Mouse (Mus musculus) heart, adult 2 months (tissue): ENCODE results near the gene Pin1rt1. TPM values are rescaled to one million over a fixed set of nuclear protein-coding genes. Genes with fewer than 3 reads are reported as not detected.

Source experiments
- DNase-seq, 2 experiments: peaks; one replicate each; pipeline ENCODE4 v3.0.0; 2021
- H3K27ac ChIP-seq: fragments of 200-600 bp; 2 replicates; pipeline ENCODE4 v1.8.1; 2022
- H3K27me3 ChIP-seq: fragments of 200-500 bp; 2 replicates; pipeline ENCODE4 v1.6.1; 2012; ENCODE audit warnings: mild to moderate bottlenecking, low read length, inconsistent platforms, mixed read lengths; ENCODE audit not compliant: control insufficient read depth, insufficient read depth
- H3K36me3 ChIP-seq: fragments of 200-500 bp; 2 replicates; pipeline ENCODE4 v1.6.1; 2012; ENCODE audit warnings: low read length, inconsistent platforms; ENCODE audit not compliant: control insufficient read depth, insufficient read depth
- H3K4me1 ChIP-seq: fragments of 200-500 bp; 2 replicates; pipeline ENCODE4 v1.6.1; 2011; ENCODE audit warnings: low read length; ENCODE audit not compliant: control insufficient read depth, insufficient read depth
- H3K4me3 ChIP-seq: fragments of 200-600 bp; 2 replicates; pipeline ENCODE4 v1.8.1; 2022
- H3K79me2 ChIP-seq: fragments of 200-500 bp; replicated peaks from 2 replicates; pipeline ENCODE4 v1.6.1; 2012; ENCODE audit warnings: mild to moderate bottlenecking, inconsistent platforms, low read length, moderate library complexity, mixed read lengths; ENCODE audit not compliant: control insufficient read depth, insufficient read depth
- H3K9ac ChIP-seq: fragments of 200-500 bp; 2 replicates; pipeline ENCODE4 v1.6.1; 2012; ENCODE audit warnings: low read depth, mild to moderate bottlenecking, control low read depth, inconsistent platforms, low read length, mixed read lengths
- CTCF ChIP-seq: fragments of 200-600 bp; IDR thresholded peaks from 2 replicates; pipeline ENCODE4 v1.8.1; 2022; ENCODE audit warnings: antibody characterized with exemption, mild to moderate bottlenecking, moderate library complexity
- EP300 ChIP-seq: fragments of 200-500 bp; IDR thresholded peaks from 2 replicates; pipeline ENCODE4 v1.6.1; 2011; ENCODE audit warnings: low read depth, low read length, control low read depth; ENCODE audit not compliant: insufficient read depth
- POLR2A ChIP-seq: fragments of 200-500 bp; IDR thresholded peaks from 2 replicates; pipeline ENCODE4 v1.6.1; 2011; ENCODE audit warnings: mild to moderate bottlenecking, low read depth, low read length, control low read depth; ENCODE audit not compliant: insufficient read depth
- WGBS: fragments of 180-500 bp; shearing (Covaris S2); methylation state at CpG from one replicate; pipeline ENCODE4 v1.1.7; 2018; 5-methylcytosine and 5-hydroxymethylcytosine counted together
- intact Hi-C: fragments of 180-260 bp; cut with DNase I; formaldehyde crosslinking; loops from one replicate; pipeline ENCODE4 v1.15.1; 2025
- polyA plus RNA-seq: library from polyadenylated mRNA; depleted of rRNA; stranded (reverse); fragments of >200 nt; gene quantifications from 2 replicates; pipeline ENCODE4 v1.2.3, GENCODE M21; 2012; rRNA removed
- total RNA-seq, 2 experiments: library from RNA; stranded (reverse); gene quantifications; 2 replicates each; pipeline ENCODE4 v1.2.3; 2021

Pin1rt1 gene
- total and polyA plus RNA-seq, 3 experiments = not detected

GRCm38 (mm10) chr2:104677326-104677725 lies 38.9 kb downstream of the Pin1rt1 start:
- H3K9ac ChIP-seq = no peak overlapping the region
- no peak for DNase-seq
- TF ChIP-seq POLR2A = no peak
- TF ChIP-seq EP300 = no peak
- no peak for TF ChIP-seq CTCF
- no peaks in the 10 kb centered on the region for H3K36me3 ChIP-seq
- no peaks in the 10 kb centered on the region for H3K79me2 ChIP-seq
- WGBS = 82% methylated on average over 3 of the region's 3 CpGs
- no peak overlapping the region for H3K27ac ChIP-seq
- intact Hi-C loops = no loop called here
- H3K4me1 ChIP-seq = no peaks in the 10 kb centered on the region
- no peak overlapping the region for H3K4me3 ChIP-seq
- H3K27me3 ChIP-seq = no peaks in the 10 kb centered on the region

GRCm38 (mm10) chr2:104671724-104672123 lies 44.5 kb downstream of the Pin1rt1 start:
- intact Hi-C loops = no loop called here
- H3K4me1 ChIP-seq = no peaks in the 10 kb centered on the region
- no peak overlapping the region for H3K9ac ChIP-seq
- no peaks in the 10 kb centered on the region for H3K27me3 ChIP-seq
- no peak overlapping the region for H3K27ac ChIP-seq
- no peaks in the 10 kb centered on the region for H3K79me2 ChIP-seq
- H3K4me3 ChIP-seq = no peak overlapping the region
- TF ChIP-seq EP300 = no peak
- TF ChIP-seq CTCF = no peak
- no peak for TF ChIP-seq POLR2A
- no peak for DNase-seq
- no peaks in the 10 kb centered on the region for H3K36me3 ChIP-seq

- H3K36me3 ChIP-seq = no peaks in the 10 kb centered on the region
- H3K9ac ChIP-seq = no peak overlapping the region
- no peak for DNase-seq
- H3K79me2 ChIP-seq = no peaks in the 10 kb centered on the region
- TF ChIP-seq EP300 = no peak
- peak; percentile 39 for TF ChIP-seq CTCF
- no peak overlapping the region for H3K27ac ChIP-seq
- no peaks in the 10 kb centered on the region for H3K27me3 ChIP-seq
- no peak overlapping the region for H3K4me3 ChIP-seq
- no peaks in the 10 kb centered on the region for H3K4me1 ChIP-seq
- WGBS = 80% methylated on average over 6 of the region's 6 CpGs
- intact Hi-C loops = no loop called here
Observed at GRCm38 (mm10) chr2:104669122-104669804, 46.9 kb downstream of the Pin1rt1 start.

Other genes starting within 250 kb of the Pin1rt1 start
- 100 to 1,000 TPM; 206 to 229 TPM for gene Hipk3, start 221.9 kb downstream of the Pin1rt1 start, total RNA-seq
- 66.9 and 147 TPM in 2 replicates for gene Hipk3, start 221.9 kb downstream of the Pin1rt1 start, polyA plus RNA-seq
- 10 to 100 TPM; 11.6 TPM for gene Cstf3, start 125.9 kb downstream of the Pin1rt1 start, total RNA-seq
- 6.2 and 10.5 TPM in 2 replicates for gene Cstf3, start 125.9 kb downstream of the Pin1rt1 start, polyA plus RNA-seq
- 1 to 10 TPM; 8.0 to 8.1 TPM for gene Tcp11l1, start 4.2 kb downstream of the Pin1rt1 start, total RNA-seq
- gene Tcp11l1, start 4.2 kb downstream of the Pin1rt1 start, polyA plus RNA-seq = 3.0 and 3.6 TPM in 2 replicates
- 1 to 10 TPM in 1 of 2 experiments, under 1 TPM in 1; 0.89 to 1.4 TPM for gene Depdc7, start 26.5 kb upstream of the Pin1rt1 start, total RNA-seq
- gene Depdc7, start 26.5 kb upstream of the Pin1rt1 start, polyA plus RNA-seq = 0.82 and 0.86 TPM in 2 replicates
- gene Qser1, start 100.4 kb upstream of the Pin1rt1 start, total RNA-seq = 10 to 100 TPM; 26.4 to 30.2 TPM
- 7.5 and 15.4 TPM in 2 replicates for gene Qser1, start 100.4 kb upstream of the Pin1rt1 start, polyA plus RNA-seq
- gene Prrg4, start 133.5 kb upstream of the Pin1rt1 start, total RNA-seq = under 1 TPM; 0.61 to 0.94 TPM
- 0.29 and 0.32 TPM in 2 replicates for gene Prrg4, start 133.5 kb upstream of the Pin1rt1 start, polyA plus RNA-seq
- 1 to 10 TPM; 2.5 to 4.9 TPM for gene Ccdc73, start 151.4 kb upstream of the Pin1rt1 start, total RNA-seq
- gene Ccdc73, start 151.4 kb upstream of the Pin1rt1 start, polyA plus RNA-seq = 3.6 and 4.1 TPM in 2 replicates